Mouse (Mus musculus): ENCODE data around the gene Hace1.
"Not testable (repeated sequence)": the region's sequence is repeated elsewhere in the genome, so short reads cannot be mapped to it uniquely, and the experiment has no call there.

The Hace1 gene

DNA sequence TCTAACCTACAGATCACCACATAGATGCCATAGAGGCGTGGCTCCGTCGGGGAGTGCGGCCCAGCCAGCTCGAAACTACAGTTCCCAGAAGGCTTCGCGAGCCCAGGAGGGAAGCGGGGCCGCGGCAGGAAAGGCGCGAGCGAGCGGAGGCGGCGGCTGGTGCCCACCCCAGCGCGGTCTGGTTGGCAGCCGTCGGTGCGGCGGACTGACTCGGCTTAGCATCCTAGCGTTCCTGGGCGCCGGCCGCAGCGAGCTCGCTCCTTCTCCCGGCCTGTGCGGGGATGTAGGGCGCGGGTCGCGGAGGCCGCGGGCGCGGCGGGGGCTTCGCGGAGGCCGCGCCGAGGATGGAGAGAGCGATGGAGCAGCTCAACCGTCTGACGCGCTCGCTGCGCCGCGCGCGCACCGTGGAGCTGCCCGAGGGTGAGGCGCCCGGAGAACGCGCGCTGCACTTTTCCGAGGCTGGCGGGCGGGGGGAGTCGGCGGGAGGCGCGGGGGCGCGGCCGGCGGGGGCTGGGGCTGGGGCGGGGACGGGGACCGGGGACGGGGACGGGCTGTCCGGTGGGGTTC, at the start of gene Hace1:
Gene Hace1 (plus strand): TSS at position 99 of the 567 bp plus-strand sequence.
- peak; percentile 89 for DNase-seq (ENCODE audit: low spot score in 2 of 2)

DNA sequence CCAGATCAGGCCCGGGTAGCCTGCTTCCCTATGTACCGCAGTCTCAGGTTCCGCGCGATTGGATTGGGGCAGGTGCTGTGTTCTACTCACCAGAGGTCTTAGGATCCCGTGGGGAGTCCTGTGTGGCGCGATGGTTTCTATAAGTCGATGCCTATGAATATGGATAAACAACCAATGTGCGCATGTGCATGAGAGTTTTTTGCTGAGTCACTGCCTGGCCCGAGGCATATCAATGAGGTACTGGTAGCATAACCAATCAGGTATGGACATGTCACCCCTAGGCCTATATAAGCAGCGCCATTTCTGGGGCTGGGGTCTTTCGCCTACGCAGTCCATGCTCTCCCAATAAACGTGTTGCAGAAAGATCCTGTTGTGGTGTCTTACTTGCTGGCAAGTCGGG, 40.3 kb upstream of the Hace1 start:
- not testable (repeated sequence) for DNase-seq (ENCODE audit: low spot score in 2 of 2)

DNA sequence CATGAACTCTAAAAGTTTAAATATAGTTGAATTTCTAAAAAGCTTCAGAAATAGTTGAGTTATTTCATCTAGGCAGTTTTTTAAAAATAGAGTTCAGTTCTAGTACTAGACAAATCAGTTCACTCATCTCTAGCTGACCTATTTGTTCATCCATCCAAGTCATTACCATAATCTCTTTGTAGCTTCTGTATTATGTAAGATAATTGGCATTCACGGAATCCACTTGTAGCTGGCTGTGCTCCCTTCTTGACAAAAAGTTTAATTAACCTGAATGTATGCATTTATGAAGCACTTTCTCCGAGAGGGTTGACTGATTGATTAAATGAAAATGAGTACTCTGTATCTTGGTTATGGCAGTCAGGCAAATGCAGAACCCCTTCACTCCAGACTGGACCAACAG, 34.9 kb upstream of the Hace1 start:
- DNase-seq (ENCODE audit: low spot score in 2 of 2) = no peak

DNA sequence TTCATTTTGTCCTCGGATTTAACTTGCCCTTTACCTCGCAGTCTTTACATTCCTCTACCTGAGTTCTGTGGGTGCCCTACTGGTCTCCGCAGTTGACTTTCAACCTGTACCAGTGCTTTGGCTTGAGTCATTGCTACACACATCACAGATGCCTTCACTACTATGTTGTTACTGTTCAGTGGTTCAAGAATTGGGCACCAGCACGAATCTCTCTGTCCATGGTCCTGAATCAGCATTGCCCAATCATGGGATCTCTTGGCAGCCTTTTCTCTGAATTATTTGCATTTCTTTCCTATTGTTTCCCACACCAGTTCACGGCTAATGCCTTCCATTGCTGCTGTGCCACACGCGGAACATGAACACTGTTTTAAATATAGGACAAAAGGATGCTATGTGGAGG, 30.8 kb upstream of the Hace1 start:
- no peak for DNase-seq (ENCODE audit: low spot score in 2 of 2)

DNA sequence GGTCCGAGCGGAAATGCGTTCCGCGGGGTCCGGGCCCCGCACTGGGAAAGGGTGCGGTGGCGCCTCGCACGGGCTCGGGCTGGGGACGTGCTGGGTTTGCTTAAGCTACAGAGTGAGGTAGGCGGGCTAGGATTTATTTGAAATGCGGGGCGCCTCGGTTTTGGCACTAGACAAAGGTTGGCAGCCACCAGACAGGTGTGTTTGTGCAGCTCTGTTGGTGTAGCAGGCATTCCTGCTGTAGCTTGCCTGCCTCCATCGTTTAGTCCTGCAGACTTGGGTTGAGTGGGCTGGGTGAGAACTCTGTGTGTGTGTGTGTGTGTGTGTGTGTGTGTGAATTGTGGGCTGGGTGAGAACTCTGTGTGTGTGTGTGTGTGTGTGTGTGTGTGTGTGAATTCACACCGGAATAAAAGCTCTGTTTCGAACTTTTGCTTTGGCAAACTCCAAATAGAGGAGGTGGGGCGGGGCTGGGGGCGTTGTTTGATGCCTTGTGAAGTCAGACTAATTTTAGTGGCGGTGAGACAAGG, 731 bp downstream of the Hace1 start:
- peak; percentile 65 to 74 for DNase-seq (ENCODE audit: low spot score in 2 of 2)

DNA sequence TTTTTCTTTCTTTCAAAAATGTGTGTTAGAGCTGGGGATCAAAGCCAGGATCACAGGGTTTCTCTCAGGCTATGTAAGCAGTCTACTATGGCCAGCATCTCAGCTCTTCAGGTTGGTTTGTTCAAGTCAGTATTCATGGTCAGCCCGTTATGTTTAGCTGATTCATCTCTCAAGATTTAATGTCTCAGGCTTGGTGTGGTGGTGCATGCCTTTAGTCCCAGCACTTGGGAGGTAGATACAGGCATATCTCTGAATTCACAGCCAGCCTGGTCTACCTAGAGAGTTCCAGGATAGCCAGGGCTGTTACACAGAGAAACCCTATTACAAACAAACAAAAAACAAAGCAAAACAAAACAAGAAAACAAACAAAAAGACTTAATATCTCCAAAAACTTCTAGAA, 5.7 kb downstream of the Hace1 start:
- no peak for DNase-seq (ENCODE audit: low spot score in 2 of 2)

DNA sequence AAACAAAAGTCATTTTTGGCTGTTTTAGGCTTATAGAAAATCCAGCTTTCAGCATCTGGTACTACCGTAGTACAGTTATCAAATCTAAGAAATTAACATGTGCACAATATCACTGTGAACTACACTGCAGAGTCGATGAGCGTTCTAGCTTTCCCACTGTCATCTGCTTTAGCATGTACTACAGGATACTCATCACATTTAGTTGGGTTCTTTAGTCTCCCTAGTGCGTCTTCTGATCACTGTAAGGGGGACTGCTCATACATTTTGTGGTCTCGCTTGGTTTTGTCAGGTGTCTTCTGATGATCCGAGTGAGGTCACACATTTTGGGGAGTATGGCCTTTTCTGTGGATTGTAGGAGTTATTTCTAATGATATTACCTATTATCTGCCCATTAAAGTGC, 6.2 kb downstream of the Hace1 start:
- DNase-seq (ENCODE audit: low spot score in 2 of 2) = no peak

DNA sequence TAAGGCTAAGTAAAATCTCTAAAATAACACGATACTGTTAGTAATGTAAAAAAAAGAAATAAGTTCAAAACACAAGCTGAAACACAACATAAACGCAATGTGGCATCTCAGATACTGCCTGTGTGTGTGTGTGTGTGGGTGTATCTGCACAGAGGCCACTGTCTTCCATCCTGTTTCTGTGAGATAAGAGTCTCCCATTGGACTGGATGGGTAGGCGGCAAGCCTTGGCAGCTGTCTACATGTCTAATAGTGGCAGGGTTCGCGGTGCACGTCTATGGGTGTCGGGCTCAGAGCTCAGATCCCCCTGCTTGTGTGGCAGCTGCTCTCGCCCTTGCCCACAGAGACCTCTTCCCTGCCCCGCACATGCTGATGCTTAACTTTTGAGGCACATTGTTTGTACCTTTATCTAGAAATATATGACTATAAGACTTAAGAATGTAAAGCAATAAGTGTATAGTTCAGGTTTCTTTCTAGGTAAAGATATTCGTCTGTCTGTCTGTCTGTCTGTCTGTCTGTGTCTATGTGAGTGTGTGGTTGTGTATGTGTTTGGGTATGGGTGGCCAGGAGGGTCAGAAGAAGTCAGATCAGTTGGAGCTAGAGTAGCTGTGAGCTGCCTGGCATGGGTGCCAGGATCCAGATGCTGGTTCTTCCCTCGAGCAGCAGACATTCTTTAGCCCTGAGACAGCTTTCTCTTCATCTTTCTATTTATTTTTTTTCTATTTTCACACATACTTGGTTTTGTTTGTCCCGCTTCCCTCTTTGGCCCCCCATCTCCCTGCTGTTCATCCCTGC, 6.9 kb downstream of the Hace1 start:
- DNase-seq (ENCODE audit: low spot score in 2 of 2) = no peak

DNA sequence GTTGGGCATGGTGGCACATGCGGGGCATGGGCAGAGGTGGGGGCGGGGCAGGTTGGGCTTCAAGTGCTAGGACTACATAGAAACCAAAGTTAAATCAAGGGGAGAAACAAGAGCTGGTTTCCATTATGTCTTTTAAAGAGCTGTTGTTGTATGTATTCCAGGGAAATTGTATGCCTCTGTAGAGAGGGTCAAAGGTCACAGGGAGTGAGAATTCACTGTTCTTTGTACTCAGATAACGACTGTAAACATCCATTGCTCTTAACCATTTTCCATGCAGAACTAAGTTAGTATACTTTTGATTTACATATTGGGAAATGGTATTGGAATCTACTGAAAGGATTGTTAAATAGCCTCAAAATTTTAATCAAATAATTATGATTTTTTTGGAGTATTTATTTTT, 28.2 kb downstream of the Hace1 start:
- DNase-seq (ENCODE audit: low spot score in 2 of 2) = no peak

DNA sequence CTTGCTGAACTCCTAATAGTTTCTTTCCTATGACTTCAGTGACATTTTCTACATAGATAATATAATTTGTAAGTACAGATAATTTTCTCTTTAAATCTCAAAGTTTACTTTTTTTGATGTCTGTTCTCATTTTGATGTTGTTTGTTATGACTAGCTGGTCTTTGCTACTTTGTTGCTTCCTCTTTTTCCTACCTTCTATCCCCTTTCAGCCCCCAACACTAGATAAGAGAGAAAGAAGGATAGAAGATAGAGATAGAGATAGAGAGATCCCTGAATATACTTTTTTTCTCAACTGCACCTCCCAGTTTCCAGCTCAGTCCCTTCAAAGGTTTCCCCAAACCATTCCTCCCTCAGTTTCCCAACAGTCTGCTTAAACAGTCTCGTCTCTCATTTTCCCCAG, 33.1 kb downstream of the Hace1 start:
- no peak for DNase-seq (ENCODE audit: low spot score in 2 of 2)

DNA sequence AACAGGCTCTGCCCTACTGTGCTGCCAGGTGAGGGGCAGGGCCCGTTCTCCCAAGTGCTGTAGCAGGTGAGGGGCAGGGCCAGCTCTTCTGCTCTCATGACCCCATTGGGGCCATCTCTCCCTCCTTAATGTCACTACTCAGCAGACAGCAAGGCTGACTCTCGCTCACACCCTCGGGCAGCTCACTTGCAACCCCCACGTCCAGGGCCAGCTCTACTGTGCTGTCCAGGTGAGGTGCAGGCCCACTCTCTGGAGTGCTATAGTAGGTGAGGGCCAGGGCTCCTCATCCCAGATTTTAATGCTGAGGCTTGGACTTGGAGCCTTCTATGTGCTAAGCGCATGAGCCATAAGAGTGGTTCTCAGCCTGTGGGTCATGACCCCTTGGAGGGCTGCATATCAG, 38.4 kb downstream of the Hace1 start:
- DNase-seq (ENCODE audit: low spot score in 2 of 2) = no peak

DNA sequence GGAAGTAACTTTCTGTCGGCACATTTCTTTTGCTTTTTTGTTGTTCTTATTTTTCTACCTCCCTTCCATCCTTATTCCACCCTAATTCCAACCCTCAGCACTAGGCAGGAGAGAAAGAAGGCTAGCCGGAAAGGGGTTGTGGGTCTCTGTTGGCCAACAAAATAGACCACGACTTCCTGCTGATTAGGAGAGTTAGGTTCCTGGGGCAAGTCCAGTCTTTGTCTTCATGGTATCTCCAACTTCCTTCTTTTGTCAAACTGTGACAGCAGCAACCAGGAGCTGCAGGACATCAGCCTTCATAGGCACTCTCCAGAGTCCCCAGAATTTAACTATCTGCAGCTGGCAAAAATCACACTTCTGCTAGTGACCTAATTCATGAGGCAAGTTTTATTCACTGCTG, 41.4 kb downstream of the Hace1 start:
- DNase-seq (ENCODE audit: low spot score in 2 of 2) = no peak

DNA sequence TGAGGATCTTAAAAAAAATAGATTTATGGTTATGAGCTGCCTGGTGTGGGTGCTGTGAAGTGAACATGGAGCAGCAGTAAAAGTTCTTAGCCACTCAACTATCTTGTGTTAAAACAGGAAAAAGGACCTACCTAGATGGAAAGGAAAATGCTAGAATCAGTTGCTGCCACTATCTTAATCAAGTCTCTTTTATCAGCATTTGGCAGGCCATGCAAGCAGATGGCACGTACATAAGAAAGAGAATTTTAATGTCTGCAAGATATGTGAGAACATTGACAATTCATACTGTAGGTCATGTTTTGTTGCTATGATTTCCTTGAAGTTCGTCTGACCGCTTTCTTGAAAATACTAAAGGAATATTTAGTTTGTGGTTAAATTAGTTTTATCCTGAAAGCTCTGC, 54.4 kb downstream of the Hace1 start:
- no peak for DNase-seq (ENCODE audit: low spot score in 2 of 2)

DNA sequence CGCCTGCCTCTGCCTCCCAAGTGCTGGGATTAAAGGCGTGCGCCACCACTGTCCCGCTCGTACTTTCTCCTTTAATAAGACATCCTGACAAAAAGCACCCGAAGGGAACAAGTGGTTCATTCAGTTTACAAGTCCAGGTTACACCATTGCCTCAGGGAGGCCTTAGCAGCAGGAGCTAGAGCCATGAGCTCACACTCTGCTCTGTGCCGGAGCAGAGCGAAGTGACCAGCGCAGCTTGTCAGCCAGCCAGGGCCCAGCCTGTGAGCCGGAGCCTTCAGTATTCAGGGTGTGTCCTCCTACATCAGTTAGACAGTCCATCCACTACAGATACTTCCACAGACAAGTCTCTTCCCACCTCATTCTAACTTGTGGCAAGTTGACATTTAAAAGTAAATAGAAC, 55.0 kb downstream of the Hace1 start:
- no peak for DNase-seq (ENCODE audit: low spot score in 2 of 2)

DNA sequence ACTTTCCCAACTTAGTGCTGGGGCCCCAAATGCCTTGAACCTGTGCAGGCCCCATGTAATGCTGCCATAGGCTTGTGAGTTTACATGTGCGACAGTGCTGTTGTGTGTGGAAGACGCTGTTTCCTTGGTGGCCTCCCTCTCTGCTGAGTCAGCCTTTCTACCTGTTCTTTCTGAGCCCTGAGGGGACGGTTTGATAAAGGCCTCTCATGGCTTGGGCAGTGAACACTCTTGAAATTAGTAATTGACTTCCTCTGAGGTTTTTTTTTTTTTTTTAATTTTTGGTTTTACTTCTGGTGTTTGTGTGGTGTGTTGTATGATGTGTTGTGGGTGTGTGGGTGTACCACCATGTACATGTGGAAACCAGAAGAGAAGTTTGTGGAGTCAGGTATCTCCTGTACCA, 57.6 kb downstream of the Hace1 start:
- no peak for DNase-seq (ENCODE audit: low spot score in 2 of 2)

DNA sequence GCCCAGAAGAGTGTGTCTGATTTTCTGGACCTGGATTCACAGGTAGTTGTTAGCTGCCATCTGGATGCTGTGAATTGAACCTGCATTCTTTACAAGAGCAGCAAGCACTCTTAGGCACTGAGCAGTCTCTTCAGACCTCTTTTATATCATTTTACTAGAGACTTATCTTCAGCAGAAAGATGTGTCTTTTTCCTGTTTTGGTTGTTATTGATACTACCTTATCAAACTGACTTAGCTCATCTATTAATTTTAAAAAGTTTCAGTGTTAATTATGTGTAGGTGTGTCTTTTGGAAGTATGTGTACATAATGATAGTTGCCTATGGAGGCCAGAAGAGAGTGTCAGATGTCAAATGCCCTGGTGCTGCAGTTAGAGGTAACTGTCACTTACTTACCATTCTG, 62.1 kb downstream of the Hace1 start:
- no peak for DNase-seq (ENCODE audit: low spot score in 2 of 2)

DNA sequence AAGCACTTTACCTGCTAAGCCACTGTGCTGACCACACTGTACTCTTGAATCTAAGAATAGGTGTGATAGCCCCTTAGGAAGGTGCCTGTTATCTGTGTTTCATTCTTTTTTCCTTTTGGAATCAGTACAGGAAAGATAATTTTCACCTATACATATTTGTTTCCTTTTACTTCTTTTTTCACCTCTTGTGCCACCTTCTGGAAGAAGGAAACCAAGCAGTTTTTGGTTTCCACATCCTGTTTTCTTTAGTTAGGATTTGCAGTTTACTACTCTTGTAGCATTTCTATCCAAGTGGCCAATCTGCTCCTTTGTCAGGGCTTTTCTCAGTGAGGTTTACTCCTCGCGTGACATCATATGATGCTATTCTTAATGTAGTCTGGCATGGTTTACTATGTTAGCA, 76.4 kb downstream of the Hace1 start:
- DNase-seq (ENCODE audit: low spot score in 2 of 2) = no peak

DNA sequence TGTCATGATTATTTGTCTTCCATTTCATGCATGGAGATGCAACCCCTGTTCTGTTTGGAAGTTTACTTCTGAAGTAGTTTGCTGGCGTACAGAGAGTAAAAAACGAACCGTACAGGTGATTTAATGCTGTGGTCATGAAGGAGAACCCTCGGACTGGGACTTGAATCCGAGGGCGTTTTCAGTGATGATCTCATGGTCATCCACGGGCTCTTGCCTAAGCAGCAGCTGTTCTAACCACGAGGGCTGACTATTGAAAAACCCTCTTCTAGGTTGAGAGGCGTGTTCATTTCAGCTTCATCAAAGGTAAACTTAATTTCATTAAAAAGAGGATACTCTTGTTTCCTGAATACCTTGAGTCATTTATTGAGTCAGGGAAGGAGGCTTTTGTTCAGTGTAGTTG, 84.4 kb downstream of the Hace1 start:
- DNase-seq (ENCODE audit: low spot score in 2 of 2) = no peak

DNA sequence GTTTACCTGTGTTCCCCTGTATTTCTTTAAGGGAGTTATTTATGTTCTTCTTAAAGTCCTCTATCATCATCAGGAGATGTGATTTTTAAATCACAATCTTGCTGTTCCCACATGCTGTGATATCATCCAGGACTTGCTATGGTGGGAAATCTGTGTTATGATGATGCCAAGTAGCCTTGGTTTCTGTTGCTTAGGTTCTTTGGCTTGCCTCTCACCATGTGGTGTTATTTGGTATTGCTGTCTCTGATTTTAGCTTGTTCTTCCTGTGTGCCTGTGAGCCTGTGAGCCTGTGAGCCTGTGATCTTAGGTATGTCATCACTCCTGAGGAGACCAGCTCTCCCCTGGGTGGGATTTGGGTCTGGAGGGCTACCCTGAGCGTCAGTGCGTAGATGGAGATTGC, 90.6 kb downstream of the Hace1 start:
- no peak for DNase-seq (ENCODE audit: low spot score in 2 of 2)

DNA sequence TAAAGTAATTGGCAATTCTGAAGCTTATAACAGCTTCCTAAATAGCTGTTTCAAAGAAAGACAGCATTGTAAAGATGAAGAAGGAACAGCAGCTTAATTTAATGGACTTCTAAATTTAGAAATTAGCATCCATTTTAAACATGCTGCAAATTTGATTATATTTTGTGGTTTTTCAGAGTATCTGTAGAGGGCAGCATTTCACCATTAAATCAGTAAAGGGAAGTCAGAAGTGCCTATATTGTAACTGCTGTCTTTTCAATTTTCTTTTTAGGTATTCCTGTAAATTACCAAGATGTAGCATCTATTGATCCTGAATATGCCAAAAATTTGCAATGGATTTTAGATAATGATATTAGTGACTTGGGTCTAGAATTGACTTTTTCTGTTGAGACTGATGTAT, 99.2 kb downstream of the Hace1 start:
- no peak for DNase-seq (ENCODE audit: low spot score in 2 of 2)

DNA sequence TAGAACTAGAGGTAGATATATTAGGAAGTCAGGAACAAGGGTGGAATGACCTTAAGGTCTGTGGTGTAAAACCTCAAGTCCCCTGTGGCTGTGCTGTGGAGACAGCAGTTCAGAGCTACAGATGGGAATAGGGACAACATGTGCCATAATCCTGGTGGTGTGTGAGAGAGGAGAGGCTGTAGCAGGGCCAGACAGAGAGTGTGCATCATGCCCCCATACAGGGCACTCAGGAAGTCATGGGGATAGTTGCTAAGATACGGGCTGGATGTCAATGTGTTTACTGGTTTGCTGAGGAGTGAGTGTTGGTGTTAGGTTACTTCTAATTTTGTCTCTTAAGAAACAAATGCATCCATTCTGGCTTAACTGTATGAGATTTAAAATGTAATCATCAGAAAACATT, 108.6 kb downstream of the Hace1 start:
- no peak for DNase-seq (ENCODE audit: low spot score in 2 of 2)

DNA sequence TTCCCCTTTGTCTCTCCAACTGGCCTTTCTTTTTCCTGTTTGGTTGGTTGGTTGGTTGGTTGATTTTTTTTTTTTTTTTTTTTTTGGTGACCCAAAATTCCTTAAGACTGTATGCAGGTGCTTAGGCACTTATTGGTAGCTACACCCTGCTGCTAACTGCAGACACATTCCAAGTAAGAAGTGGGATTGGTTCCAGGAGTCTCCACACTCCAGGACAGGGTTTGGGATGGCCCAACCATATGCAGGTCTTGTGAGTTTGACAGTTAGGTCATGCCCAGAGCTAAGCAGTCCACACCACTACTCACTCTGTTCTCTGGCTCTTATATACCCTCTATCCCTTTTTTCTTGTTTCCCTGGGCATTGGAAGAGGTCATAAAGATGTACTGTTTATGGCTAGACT, 117.3 kb downstream of the Hace1 start:
- DNase-seq (ENCODE audit: low spot score in 2 of 2) = no peak

DNA sequence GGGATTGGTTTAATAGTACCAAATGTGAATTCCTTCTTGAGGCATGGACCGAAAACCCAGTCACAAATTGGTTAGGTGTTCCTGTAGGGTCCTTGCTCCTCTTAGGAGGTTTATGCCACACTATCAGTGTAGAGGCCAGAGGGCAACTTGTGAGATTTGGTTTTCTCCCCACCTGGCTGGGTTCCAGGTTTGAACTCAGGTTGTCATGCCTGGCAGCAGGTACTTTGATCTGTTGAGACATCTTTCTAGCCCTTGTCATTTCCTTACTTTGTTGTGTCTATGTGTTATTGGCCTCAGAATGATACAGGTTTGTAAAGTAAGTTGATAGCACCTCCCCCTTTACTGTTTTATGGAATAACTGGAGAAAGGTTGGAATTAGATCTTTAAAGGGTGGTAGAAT, 117.9 kb downstream of the Hace1 start:
- no peak for DNase-seq (ENCODE audit: low spot score in 2 of 2)

DNA sequence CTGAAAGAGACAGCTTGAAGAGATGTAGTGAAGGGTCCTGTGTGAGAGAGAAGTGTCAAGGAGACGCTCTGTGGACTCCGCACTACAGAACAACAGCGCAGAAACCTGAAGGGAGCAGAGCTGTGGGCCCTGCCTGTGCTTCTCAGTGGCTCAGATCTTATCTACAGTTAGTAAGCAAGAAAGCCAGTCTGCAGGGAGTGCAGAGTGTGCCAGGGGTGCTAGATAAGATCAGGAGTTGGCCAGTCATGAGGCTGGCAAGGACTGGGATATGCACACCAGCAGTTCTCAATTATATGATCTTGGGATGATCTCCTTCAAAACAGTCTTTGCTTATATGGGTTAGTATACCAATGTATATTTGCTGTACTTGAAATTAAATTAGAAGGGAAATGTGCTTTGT, 121.3 kb downstream of the Hace1 start:
- no peak for DNase-seq (ENCODE audit: low spot score in 2 of 2)
